Mouse (Mus musculus): ENCODE results near the gene Nr6a1.

GRCm38 (mm10) chr2:38783364-38783763 lies 144.1 kb downstream of the Nr6a1 start:
- no peak for TF ChIP-seq CTCF (IDR thresholded peaks at IDR 0.05; ENCODE audit: low read depth)
- no peak for TF ChIP-seq EP300 (IDR thresholded peaks at IDR 0.05; ENCODE audit: low read depth)
